Mouse (Mus musculus) kidney, postnatal 0 days (tissue): ENCODE results near the gene Znrd1. TPM values are rescaled to one million over a fixed set of nuclear protein-coding genes. Genes with fewer than 3 reads are reported as not detected.

Experiments used
- ATAC-seq: fragments of 200-750 bp; cut with Nextera tagmentation; replicated peaks from 2 replicates; pipeline ENCODE4 v1.8.0; 2017; ENCODE audit warnings: low read depth, moderate number of reproducible peaks, moderate TSS enrichment, moderate library complexity; ENCODE audit not compliant: low FRiP score
- DNase-seq: peaks from one replicate; pipeline ENCODE4 v3.0.0-alpha.2; 2016; ENCODE audit warnings: low spot score
- H3K27ac ChIP-seq: fragments of 300-500 bp; sonication (generic); 2 replicates; pipeline ENCODE4 v1.5.1; 2014; ENCODE audit warnings: mild to moderate bottlenecking
- H3K27me3 ChIP-seq: fragments of 300-500 bp; sonication (generic); 2 replicates; pipeline ENCODE4 v1.6.1; 2014; ENCODE audit warnings: low read length, mixed read lengths; ENCODE audit not compliant: insufficient read depth
- H3K36me3 ChIP-seq: fragments of 300-500 bp; sonication (generic); 2 replicates; pipeline ENCODE4 v1.6.1; 2014; ENCODE audit warnings: low read length, mixed read lengths; ENCODE audit not compliant: insufficient read depth
- H3K4me1 ChIP-seq: fragments of 300-500 bp; sonication (generic); replicated peaks from 2 replicates; pipeline ENCODE4 v1.6.1; 2014; ENCODE audit warnings: antibody characterized with exemption, low read length, mixed read lengths; ENCODE audit not compliant: insufficient read depth
- H3K4me2 ChIP-seq: fragments of 300-500 bp; sonication (generic); 2 replicates; pipeline ENCODE4 v1.6.1; 2014; ENCODE audit warnings: mild to moderate bottlenecking, low read length, moderate library complexity, mixed read lengths
- H3K4me3 ChIP-seq: fragments of 300-500 bp; sonication (generic); replicated peaks from 2 replicates; pipeline ENCODE4 v1.5.1; 2014; ENCODE audit warnings: low read depth, low read length
- H3K9ac ChIP-seq: fragments of 300-500 bp; sonication (generic); 2 replicates; pipeline ENCODE4 v1.6.1; 2014; ENCODE audit warnings: low read depth, low read length
- H3K9me3 ChIP-seq: fragments of 300-500 bp; sonication (generic); replicated peaks from 2 replicates; pipeline ENCODE4 v1.6.1; 2016; ENCODE audit warnings: low read length, inconsistent platforms, mixed read lengths
- CTCF ChIP-seq: IDR thresholded peaks from 2 replicates; pipeline ENCODE4 v1.5.1; 2016; ENCODE audit warnings: antibody characterized with exemption, low read depth, mild to moderate bottlenecking, moderate library complexity
- WGBS: fragments of 180-500 bp; shearing (Covaris S2); extraction: QIAGEN DNeasy Blood & Tissue Kit; methylation state at CpG from one replicate; pipeline ENCODE4 v1.1.7; 2014; 5-methylcytosine and 5-hydroxymethylcytosine counted together
- polyA plus RNA-seq: library from polyadenylated mRNA; unstranded; fragments of >200 nt; fragmentation: Nextera tagmentation; extraction: Ambion mirVana; gene quantifications from 2 replicates; pipeline ENCODE4 v1.2.1, GENCODE M21; 2015

The Znrd1 gene
- polyA plus RNA-seq, 1 experiment from 2014 or later, result 87.6 TPM

GRCm38 (mm10) chr17:36972791-36973190 is 14.4 kb upstream of the Znrd1 start:
- H3K9me3 ChIP-seq, result no peaks in the 10 kb centered on the region
- TF ChIP-seq CTCF, result no peak

GRCm38 (mm10) chr17:36971172-36971850 is 13.0 kb upstream of the Znrd1 start:
- Histone ChIP-seq H3K4me1 (no peaks in the 10 kb centered on the region), H3K9ac (no peak overlapping the region), H3K4me2 (no peak overlapping the region), H3K9me3 (no peaks in the 10 kb centered on the region), H3K36me3 (no peaks in the 10 kb centered on the region), H3K27ac (no peak overlapping the region), H3K4me3 (no peak overlapping the region), H3K27me3 (no peaks in the 10 kb centered on the region)
- 88% methylated on average over 6 of the region's 6 CpGs for WGBS
- ATAC-seq, result no peak
- DNase-seq, result no peak
- TF ChIP-seq CTCF, result no peak

More at GRCm38 (mm10) chr17:36972791-36973190, 14.4 kb upstream of the Znrd1 start:
- Histone ChIP-seq H3K4me2 (no peak overlapping the region), H3K27ac (no peak overlapping the region), H3K4me3 (no peak overlapping the region), H3K36me3 (no peaks in the 10 kb centered on the region), H3K9ac (no peak overlapping the region), H3K27me3 (no peaks in the 10 kb centered on the region), H3K4me1 (no peaks in the 10 kb centered on the region)
- WGBS, result 87% methylated on average over 3 of the region's 3 CpGs
- DNase-seq (no peak), ATAC-seq (no peak)

GRCm38 (mm10) chr17:36970316-36970890 is 12.0 kb upstream of the Znrd1 start:
- 86% methylated on average over 14 of the region's 14 CpGs for WGBS
- no peak for DNase-seq

GRCm38 (mm10) chr17:36966875-36967274 is 8.5 kb upstream of the Znrd1 start:
- WGBS, result 93% methylated on average over 1 of the region's 1 CpGs
- DNase-seq (no peak), ATAC-seq (no peak)
- H3K4me3 ChIP-seq, result no peak overlapping the region
- H3K4me1 ChIP-seq, result no peaks in the 10 kb centered on the region
- H3K36me3 ChIP-seq, result no peaks in the 10 kb centered on the region
- H3K27me3 ChIP-seq, result no peaks in the 10 kb centered on the region
- no peak overlapping the region for H3K27ac ChIP-seq
- no peak overlapping the region for H3K9ac ChIP-seq
- no peak for TF ChIP-seq CTCF
- H3K9me3 ChIP-seq, result no peaks in the 10 kb centered on the region
- H3K4me2 ChIP-seq, result no peak overlapping the region

More at GRCm38 (mm10) chr17:36970316-36970890, 12.0 kb upstream of the Znrd1 start:
- Histone ChIP-seq H3K4me2 (no peak overlapping the region), H3K4me1 (no peaks in the 10 kb centered on the region), H3K9me3 (no peaks in the 10 kb centered on the region), H3K27me3 (no peaks in the 10 kb centered on the region), H3K36me3 (no peaks in the 10 kb centered on the region), H3K4me3 (no peak overlapping the region), H3K9ac (no peak overlapping the region), H3K27ac (no peak overlapping the region)
- TF ChIP-seq CTCF, result no peak
- ATAC-seq, result no peak

GRCm38 (mm10) chr17:36961125-36961524 is 2.8 kb upstream of the Znrd1 start:
- no peaks in the 10 kb centered on the region for H3K27me3 ChIP-seq
- no peaks in the 10 kb centered on the region for H3K36me3 ChIP-seq
- ATAC-seq, result no peak
- H3K9me3 ChIP-seq, result no peaks in the 10 kb centered on the region
- no peak overlapping the region for H3K4me2 ChIP-seq
- H3K4me1 ChIP-seq, result peaks cover 4% of the 10 kb centered on the region; the same call in 1 of the 2 replicates
- DNase-seq, result no peak
- TF ChIP-seq CTCF, result 0 out of 2 replicates have a peak, but pooled peaks have one; percentile 15
- 77% methylated on average over 1 of the region's 1 CpGs for WGBS
- H3K9ac ChIP-seq, result no peak overlapping the region
- no peak overlapping the region for H3K27ac ChIP-seq
- no peak overlapping the region for H3K4me3 ChIP-seq

- 7% methylated on average over 12 of the region's 12 CpGs for WGBS
- peak overlapping the region; percentile 81 for H3K4me2 ChIP-seq
- peak overlapping the region; percentile 53 for H3K4me3 ChIP-seq
- ATAC-seq (no peak), DNase-seq (peak; percentile 19)
- no peaks in the 10 kb centered on the region for H3K9me3 ChIP-seq
- peak overlapping the region; percentile 67 for H3K9ac ChIP-seq
- H3K27ac ChIP-seq, result peak overlapping the region; percentile 67
- TF ChIP-seq CTCF, result no peak
- H3K27me3 ChIP-seq, result no peaks in the 10 kb centered on the region
- H3K4me1 ChIP-seq, result peaks cover 4% of the 10 kb centered on the region; the same call in 1 of the 2 replicates
- H3K36me3 ChIP-seq, result 0 out of 2 replicates have a peak, but pooled peaks cover 2% of the 10 kb centered on the region
These were observed 525 bp upstream of the Znrd1 start for GRCm38 (mm10) chr17:36958884-36959283.
